Mouse (Mus musculus) T-cell, adult 2 months (primary cell): ENCODE results near the gene Entpd6.

Source experiments
- DNase-seq: peaks from one replicate; pipeline ENCODE4 v3.0.0; 2022; ENCODE audit warnings: low spot score

Entpd6 gene

GRCm38 (mm10) chr2:150787234-150787771 is 38.5 kb downstream of the Entpd6 start:
- DNase-seq = no peak

DNA sequence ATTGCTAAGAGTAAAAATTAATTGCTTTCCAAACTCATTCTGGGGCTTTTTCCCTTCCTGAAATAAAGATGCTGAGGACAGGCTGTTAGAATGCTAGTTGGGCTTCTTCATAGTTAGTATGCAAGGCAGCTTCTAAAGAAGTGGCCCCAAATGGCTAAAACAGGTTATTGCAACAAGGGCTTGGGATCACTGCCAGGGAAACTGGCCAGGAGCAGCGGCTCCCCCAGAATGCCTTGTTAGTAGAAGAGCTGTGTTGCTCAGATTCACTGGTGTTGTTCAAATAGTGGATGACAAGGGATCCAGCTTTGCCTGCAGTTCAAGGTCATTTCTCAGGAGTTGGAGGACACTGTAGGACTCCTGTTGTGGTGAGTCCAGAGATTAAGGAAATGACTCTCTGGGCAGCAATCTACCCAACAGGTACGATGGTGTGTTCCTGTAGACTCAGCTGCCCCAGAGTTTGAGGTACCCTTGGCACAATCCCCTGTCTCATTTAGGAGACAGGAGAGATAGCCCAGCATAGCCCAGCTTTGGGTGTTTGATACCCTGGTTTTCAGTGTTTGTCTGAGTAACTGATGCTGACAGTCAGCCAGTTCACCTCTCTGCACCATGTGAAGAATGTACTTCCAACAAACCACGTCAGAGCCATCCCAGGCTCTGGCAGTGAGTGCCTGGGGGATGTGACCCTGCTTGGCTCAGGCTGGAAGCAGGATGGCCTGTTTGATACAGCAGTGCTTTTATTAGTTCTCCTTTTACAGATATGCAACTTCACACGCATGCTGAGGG is 40.1 kb downstream of the Entpd6 start:
- no peak for DNase-seq

DNA sequence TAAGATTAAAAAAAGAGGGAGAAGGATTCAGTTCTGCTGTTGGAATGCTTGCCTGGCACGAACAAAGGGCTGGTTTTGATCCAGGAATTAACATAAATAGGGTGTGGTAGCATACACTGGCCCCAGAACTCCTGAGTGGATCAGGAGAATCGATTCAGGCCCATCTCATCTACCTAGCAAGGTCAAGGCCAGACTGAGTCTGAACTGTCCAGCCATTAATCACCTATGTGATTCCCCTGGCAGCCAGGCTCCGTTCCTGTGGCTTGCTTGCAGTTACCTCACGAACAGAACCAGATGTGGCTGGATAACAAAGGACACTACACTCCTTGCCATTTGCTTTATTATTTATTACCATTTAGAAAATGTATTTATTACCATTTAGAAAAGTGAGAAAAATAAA is 44.5 kb downstream of the Entpd6 start:
- no peak for DNase-seq

GRCm38 (mm10) chr2:150798084-150798483 is 49.2 kb downstream of the Entpd6 start:
- no peak for DNase-seq

GRCm38 (mm10) chr2:150800616-150801015 is 51.8 kb downstream of the Entpd6 start:
- DNase-seq = no peak

- no peak for DNase-seq
These were observed 54.2 kb downstream of the Entpd6 start for GRCm38 (mm10) chr2:150803035-150803434.

DNA sequence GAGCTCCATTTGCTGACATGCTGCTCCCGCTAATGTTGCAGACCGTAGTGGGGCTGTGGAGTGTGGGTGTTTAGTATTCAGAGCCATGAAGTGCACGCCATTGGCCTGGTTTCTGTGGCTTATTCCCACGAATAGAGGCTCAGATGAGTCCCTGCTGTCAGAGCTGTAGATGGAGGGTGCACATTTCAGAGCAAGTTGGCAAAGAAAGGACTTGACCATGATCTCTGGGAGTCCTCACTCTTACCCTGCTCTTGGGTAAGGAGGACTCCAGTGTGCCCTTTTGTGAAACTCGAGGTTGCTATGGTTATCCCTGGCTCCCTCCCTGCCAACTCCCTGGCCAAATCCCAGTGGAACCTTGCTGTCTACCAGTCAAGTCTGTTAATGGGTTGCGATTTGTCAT is 59.5 kb downstream of the Entpd6 start:
- no peak for DNase-seq

GRCm38 (mm10) chr2:150808812-150809211 is 60.0 kb downstream of the Entpd6 start:
- no peak for DNase-seq

- DNase-seq = no peak
These were observed 61.8 kb downstream of the Entpd6 start for GRCm38 (mm10) chr2:150810603-150811002.

DNA sequence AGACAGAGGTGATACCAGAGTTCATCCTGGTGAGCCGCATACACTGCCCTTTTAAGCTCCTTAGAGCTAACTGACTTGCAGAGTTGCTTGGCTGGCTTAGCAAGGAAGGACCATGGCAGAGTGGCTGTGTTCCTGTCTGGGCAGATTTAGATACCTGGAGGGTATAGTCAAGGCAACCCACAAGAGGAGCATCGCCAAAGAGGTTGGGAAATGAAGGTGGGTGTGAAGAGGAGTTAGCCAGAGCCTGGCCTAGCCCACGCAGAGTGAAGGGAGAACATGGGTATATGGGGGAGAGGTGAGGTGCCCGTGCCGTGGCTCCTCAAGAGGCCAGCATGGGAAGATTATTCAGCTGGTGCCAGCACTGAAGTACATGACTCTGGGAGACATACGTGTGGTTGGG is 64.0 kb downstream of the Entpd6 start:
- DNase-seq = no peak

- DNase-seq = no peak
These were observed 68.0 kb downstream of the Entpd6 start for GRCm38 (mm10) chr2:150816676-150817402.

DNA sequence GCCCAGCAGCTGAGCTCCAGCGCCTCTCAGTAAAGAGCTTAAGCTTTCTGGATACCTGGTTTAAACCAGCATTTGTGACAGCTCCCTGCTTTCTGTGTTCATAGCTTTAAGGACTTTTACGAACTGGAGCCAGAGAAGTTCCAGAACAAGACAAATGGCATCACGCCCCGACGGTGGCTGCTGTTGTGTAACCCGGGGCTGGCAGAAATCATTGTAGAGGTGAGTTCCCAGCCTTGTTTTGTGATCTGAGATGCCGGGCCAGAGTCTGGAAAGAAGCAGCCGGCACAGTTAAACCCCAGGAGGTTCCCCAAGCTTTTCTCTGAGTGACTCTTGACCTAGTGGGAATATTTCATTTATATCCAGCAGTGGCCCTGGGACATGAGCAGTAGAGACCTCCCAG is 69.9 kb downstream of the Entpd6 start:
- DNase-seq = no peak

DNA sequence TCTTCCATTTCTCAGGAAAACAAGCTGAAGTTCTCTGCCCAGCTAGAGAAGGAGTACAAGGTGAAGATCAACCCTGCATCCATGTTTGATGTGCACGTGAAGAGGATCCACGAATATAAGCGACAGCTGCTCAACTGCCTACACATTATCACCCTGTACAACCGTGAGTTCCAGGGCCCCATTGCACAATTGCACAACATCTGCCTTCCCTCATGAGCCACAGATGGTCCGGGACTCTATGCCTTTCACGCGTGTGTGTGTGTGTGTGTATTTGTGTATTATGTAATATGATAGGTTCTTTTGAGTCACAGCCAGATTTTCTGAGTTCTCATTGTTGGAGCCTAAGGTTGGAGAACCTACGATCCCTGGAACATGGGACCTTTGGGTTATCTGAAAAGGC is 71.9 kb downstream of the Entpd6 start:
- no peak for DNase-seq
